Mouse (Mus musculus) adrenal gland, postnatal 10 days (tissue): ENCODE data around the gene Ltb. TPM values are rescaled to one million over a fixed set of nuclear protein-coding genes. Genes with fewer than 3 reads are reported as not detected.

Source experiments
- microRNA-seq: library from miRNA; unstranded; fragments of <30 nt; microRNA quantifications from one replicate; pipeline ENCODE4 v1.2.0, GENCODE M21; 2021
- total RNA-seq, 2 experiments: library from RNA; stranded (reverse); gene quantifications; 2 replicates each; pipeline ENCODE4 v1.2.3; 2021

Gene Ltb
- total RNA-seq, 2 experiments from 2014 or later: 11.5 to 12.6 TPM

Small RNA genes lying within 50 kb of the gene (microRNA-seq; reads per million reads assigned to microRNA genes)
- gene Mir6973a (not detected), gene Mir6974 (not detected), gene Mir6975 (not detected)

Other genes starting within 250 kb of the Ltb start
- 10 to 100 TPM; 16.4 to 32.9 TPM for gene Hspa1b, start 235.2 kb upstream of the Ltb start, total RNA-seq
- gene Gm20481, start 224.5 kb upstream of the Ltb start, total RNA-seq: not detected
- 10 to 100 TPM in 1 of 2 experiments, 1 to 10 TPM in 1; 7.3 to 13.6 TPM for gene Hspa1a, start 222.3 kb upstream of the Ltb start, total RNA-seq
- 1 to 10 TPM in 1 of 2 experiments, under 1 TPM in 1; 0.75 to 1.4 TPM for gene Hspa1l, start 221.7 kb upstream of the Ltb start, total RNA-seq
- gene Lsm2, start 212.6 kb upstream of the Ltb start, total RNA-seq: 10 to 100 TPM; 39.0 to 42.8 TPM
- 10 to 100 TPM; 56.5 to 63.0 TPM for gene Vars, start 193.5 kb upstream of the Ltb start, total RNA-seq
- 1 to 10 TPM in 1 of 2 experiments, under 1 TPM in 1; 0.72 to 1.5 TPM for gene Vwa7, start 177.9 kb upstream of the Ltb start, total RNA-seq
- gene Sapcd1, start 166.4 kb upstream of the Ltb start, total RNA-seq: 1 to 10 TPM; 1.1 to 1.6 TPM
- 1 to 10 TPM; 2.3 to 5.0 TPM for gene Msh5, start 147.7 kb upstream of the Ltb start, total RNA-seq
- 100 to 1,000 TPM in 1 of 2 experiments, 10 to 100 TPM in 1; 95.6 to 105 TPM for gene Clic1, start 144.5 kb upstream of the Ltb start, total RNA-seq
- 10 to 100 TPM; 35.2 to 51.7 TPM for gene Ddah2, start 135.4 kb upstream of the Ltb start, total RNA-seq
- gene Ly6g6c, start 129.1 kb upstream of the Ltb start, total RNA-seq: not detected
- under 1 TPM; 0.24 to 0.30 TPM for gene Mpig6b, start 128.3 kb upstream of the Ltb start, total RNA-seq
- under 1 TPM in 1 of 2 experiments, not detected in 1; 0.27 TPM for gene Ly6g6e, start 117.5 kb upstream of the Ltb start, total RNA-seq
- gene Ly6g6d, start 116.4 kb upstream of the Ltb start, total RNA-seq: 1 to 10 TPM; 1.1 to 2.2 TPM
- gene Ly6g6f, start 108.8 kb upstream of the Ltb start, total RNA-seq: under 1 TPM in 1 of 2 experiments, not detected in 1; 0.48 TPM
- gene Abhd16a, start 105.2 kb upstream of the Ltb start, total RNA-seq: 10 to 100 TPM; 77.2 to 91.4 TPM
- gene Ly6g5c, start 86.2 kb upstream of the Ltb start, total RNA-seq: not detected
- under 1 TPM; 0.30 to 0.91 TPM for gene Ly6g5b, start 79.0 kb upstream of the Ltb start, total RNA-seq
- 10 to 100 TPM; 10.8 to 11.4 TPM for gene Gpank1, start 73.0 kb upstream of the Ltb start, total RNA-seq
- 100 to 1,000 TPM; 198 to 200 TPM for gene Csnk2b, start 72.4 kb upstream of the Ltb start, total RNA-seq
- gene D17H6S53E, start 68.1 kb upstream of the Ltb start, total RNA-seq: 10 to 100 TPM; 26.0 to 28.5 TPM
- 100 to 1,000 TPM in 1 of 2 experiments, 10 to 100 TPM in 1; 44.8 to 115 TPM for gene Apom, start 62.4 kb upstream of the Ltb start, total RNA-seq
- 100 to 1,000 TPM; 300 to 349 TPM for gene Bag6, start 59.3 kb upstream of the Ltb start, total RNA-seq
- gene Prrc2a, start 29.5 kb upstream of the Ltb start, total RNA-seq: 100 to 1,000 TPM; 182 to 212 TPM
- 1 to 10 TPM; 6.6 to 6.8 TPM for gene Aif1, start 18.4 kb upstream of the Ltb start, total RNA-seq
- gene Lst1, start 6.0 kb upstream of the Ltb start, total RNA-seq: 10 to 100 TPM in 1 of 2 experiments, 1 to 10 TPM in 1; 10.0 to 10.5 TPM
- gene Tnf, start 7.6 kb downstream of the Ltb start, total RNA-seq: 1 to 10 TPM; 1.3 to 1.4 TPM
- gene Lta, start 10.9 kb downstream of the Ltb start, total RNA-seq: under 1 TPM; 0.81 to 0.97 TPM
- gene Gm16181, start 26.4 kb downstream of the Ltb start, total RNA-seq: 1 to 10 TPM in 1 of 2 experiments, not detected in 1; 1.3 TPM
- gene Atp6v1g2, start 39.2 kb downstream of the Ltb start, total RNA-seq: 1 to 10 TPM; 5.6 to 9.4 TPM
- gene Nfkbil1, start 41.4 kb downstream of the Ltb start, total RNA-seq: 10 to 100 TPM; 17.3 to 17.5 TPM
- gene Ddx39b, start 47.3 kb downstream of the Ltb start, total RNA-seq: 100 to 1,000 TPM; 189 to 235 TPM
- 100 to 1,000 TPM; 105 to 116 TPM for gene H2-D1, start 68.3 kb downstream of the Ltb start, total RNA-seq
- 1 to 10 TPM; 1.4 to 1.5 TPM for gene H2-Q1, start 126.0 kb downstream of the Ltb start, total RNA-seq
- gene H2-Q2, start 147.8 kb downstream of the Ltb start, total RNA-seq: 1 to 10 TPM in 1 of 2 experiments, under 1 TPM in 1; 0.70 to 1.4 TPM
- 10 to 100 TPM; 18.5 to 22.0 TPM for gene H2-Q4, start 185.2 kb downstream of the Ltb start, total RNA-seq
- 1 to 10 TPM; 3.2 to 4.6 TPM for gene H2-Q6, start 230.4 kb downstream of the Ltb start, total RNA-seq
- 1 to 10 TPM; 5.1 to 5.2 TPM for gene H2-Q7, start 244.7 kb downstream of the Ltb start, total RNA-seq